Mouse (Mus musculus): ENCODE measurements at regions not wholly inside any gene's neighbourhood (a gene's known extent, or its start where the extent isn't known, plus 50 kb on each side); places are given as distances from the start of the nearest gene placed in this dataset.

- DNase-seq (ENCODE audit: low read depth), result no peak
These were observed 189.5 kb downstream of the Zfp462 start for GRCm38 (mm10) chr4:55134339-55134738.

- no peak for DNase-seq (ENCODE audit: low read depth)
These were observed 189.9 kb downstream of the Zfp462 start for GRCm38 (mm10) chr4:55134791-55135190.

- DNase-seq (ENCODE audit: low read depth), result no peak
These were observed 191.4 kb downstream of the Zfp462 start for GRCm38 (mm10) chr4:55136283-55136682.

- DNase-seq (ENCODE audit: low read depth), result no peak
These were observed 193.0 kb downstream of the Zfp462 start for GRCm38 (mm10) chr4:55137781-55138394.

- DNase-seq (ENCODE audit: low read depth), result no peak
These were observed 196.5 kb downstream of the Zfp462 start for GRCm38 (mm10) chr4:55141317-55141716.

- DNase-seq (ENCODE audit: low read depth), result no peak
These were observed 197.3 kb downstream of the Zfp462 start for GRCm38 (mm10) chr4:55141923-55142732.

GRCm38 (mm10) chr4:55143400-55143799, 198.6 kb downstream of the Zfp462 start:
- no peak for DNase-seq (ENCODE audit: low read depth)

GRCm38 (mm10) chr4:55144995-55145394, 200.1 kb downstream of the Zfp462 start:
- no peak for DNase-seq (ENCODE audit: low read depth)

- no peak for DNase-seq (ENCODE audit: low read depth)
These were observed 201.1 kb downstream of the Zfp462 start for GRCm38 (mm10) chr4:55145968-55146367.

GRCm38 (mm10) chr4:55148380-55148779, 201.5 kb upstream of the Rad23b start:
- no peak for DNase-seq (ENCODE audit: low read depth)

GRCm38 (mm10) chr4:55154556-55154955, 195.3 kb upstream of the Rad23b start:
- DNase-seq (ENCODE audit: low read depth), result no peak

GRCm38 (mm10) chr4:55158166-55158739, 191.6 kb upstream of the Rad23b start:
- DNase-seq (ENCODE audit: low read depth), result no peak

- DNase-seq (ENCODE audit: low read depth), result no peak
These were observed 183.6 kb upstream of the Rad23b start for GRCm38 (mm10) chr4:55166266-55166665.

GRCm38 (mm10) chr4:55169063-55169462, 180.8 kb upstream of the Rad23b start:
- DNase-seq (ENCODE audit: low read depth), result no peak

GRCm38 (mm10) chr4:55172334-55172891, 177.4 kb upstream of the Rad23b start:
- no peak for DNase-seq (ENCODE audit: low read depth)

GRCm38 (mm10) chr4:55176026-55176425, 173.8 kb upstream of the Rad23b start:
- DNase-seq (ENCODE audit: low read depth), result no peak

GRCm38 (mm10) chr4:55179456-55179855, 170.4 kb upstream of the Rad23b start:
- DNase-seq (ENCODE audit: low read depth), result no peak

- DNase-seq (ENCODE audit: low read depth), result no peak
These were observed 166.3 kb upstream of the Rad23b start for GRCm38 (mm10) chr4:55183519-55183918.

GRCm38 (mm10) chr4:55188716-55189115, 161.1 kb upstream of the Rad23b start:
- no peak for DNase-seq (ENCODE audit: low read depth)

- DNase-seq (ENCODE audit: low read depth), result no peak
These were observed 159.3 kb upstream of the Rad23b start for GRCm38 (mm10) chr4:55190586-55190985.

- no peak for DNase-seq (ENCODE audit: low read depth)
These were observed 155.8 kb upstream of the Rad23b start for GRCm38 (mm10) chr4:55194061-55194460.

GRCm38 (mm10) chr4:55194552-55194951, 155.3 kb upstream of the Rad23b start:
- no peak for DNase-seq (ENCODE audit: low read depth)
